Mouse (Mus musculus) G1E (cell line): ENCODE data around the gene Surf6.

ENCODE experiments used
- CTCF ChIP-seq: IDR thresholded peaks from 2 replicates; pipeline ENCODE4 v1.5.1; 2012; ENCODE audit warnings: low read depth, low read length, inconsistent platforms, mixed read lengths
- GATA1 ChIP-seq: IDR thresholded peaks from 2 replicates; pipeline ENCODE4 v1.6.1; 2012; ENCODE audit warnings: borderline replicate concordance, low read length, inconsistent platforms, mixed read lengths

DNA sequence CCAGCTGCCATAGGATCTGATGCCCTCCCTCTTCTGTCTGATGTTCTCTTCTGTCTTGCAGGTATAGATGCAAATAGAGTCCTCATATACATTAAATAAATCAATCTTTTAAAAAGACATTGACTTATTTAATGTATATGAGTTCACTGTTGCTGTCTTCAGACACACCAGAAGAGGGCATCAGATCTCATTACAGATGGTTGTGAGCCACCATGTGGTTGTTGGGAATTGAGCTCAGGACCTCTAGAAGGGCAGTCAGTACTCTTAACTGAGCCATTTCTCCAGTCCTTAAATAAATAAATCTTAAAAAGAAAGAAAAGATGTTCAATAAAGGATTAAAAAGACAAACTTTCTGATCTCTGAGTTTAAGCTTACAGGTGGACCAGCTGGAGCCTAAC is 6.7 kb upstream of the Surf6 start:
- TF ChIP-seq CTCF: no peak
- TF ChIP-seq GATA1: no peak
